Mouse (Mus musculus) layer of hippocampus, postnatal 14 days (tissue): ENCODE results near the gene Cacna2d2. TPM values are rescaled to one million over a fixed set of nuclear protein-coding genes. Genes with fewer than 3 reads are reported as not detected.

Source experiments
- DNase-seq, 2 experiments: peaks; one replicate each; pipeline ENCODE4 v3.0.0; 2021 to 2022; ENCODE audit warnings: low spot score in 2 of 2, mixed read lengths in 1 of 2
- total RNA-seq, 2 experiments: library from RNA; stranded (reverse); gene quantifications; 2 replicates each; pipeline ENCODE4 v1.2.3; 2021

Gene Cacna2d2
- total RNA-seq, 2 experiments from 2014 or later: 19.5 to 24.2 TPM

- DNase-seq: no peak
These were observed 176.4 kb downstream of the Cacna2d2 start for GRCm38 (mm10) chr9:107575579-107576356.

GRCm38 (mm10) chr9:107576357-107577107 is 177.1 kb downstream of the Cacna2d2 start, which contains the start of gene Hyal1:
Gene Hyal1 (plus strand): TSS chr9:107576927.
- peak in 1 of 2 experiments; percentile 51 for DNase-seq

- no peak for DNase-seq
These were observed 178.5 kb downstream of the Cacna2d2 start for GRCm38 (mm10) chr9:107577871-107578270.

GRCm38 (mm10) chr9:107578587-107578986 is 179.2 kb downstream of the Cacna2d2 start, which contains the start of gene Naa80:
Gene Naa80 (plus strand): TSS chr9:107578887.
- DNase-seq: no peak

Other genes starting within 250 kb of the Cacna2d2 start
- 10 to 100 TPM; 81.4 to 94.1 TPM for gene Dock3, start 167.7 kb upstream of the Cacna2d2 start, total RNA-seq
- gene Mapkapk3, start 109.7 kb upstream of the Cacna2d2 start, total RNA-seq: 1 to 10 TPM; 2.0 to 3.1 TPM
- 1 to 10 TPM; 3.3 to 3.4 TPM for gene Cish, start 103.6 kb upstream of the Cacna2d2 start, total RNA-seq
- 10 to 100 TPM; 16.1 to 18.5 TPM for gene Hemk1, start 61.3 kb upstream of the Cacna2d2 start, total RNA-seq
- 1 to 10 TPM; 2.6 to 2.9 TPM for gene 6430571L13Rik, start 59.0 kb upstream of the Cacna2d2 start, total RNA-seq
- gene Tmem115, start 134.3 kb downstream of the Cacna2d2 start, total RNA-seq: 10 to 100 TPM; 33.3 to 38.1 TPM
- 10 to 100 TPM; 16.7 to 17.8 TPM for gene Cyb561d2, start 142.6 kb downstream of the Cacna2d2 start, total RNA-seq
- gene Nprl2, start 142.6 kb downstream of the Cacna2d2 start, total RNA-seq: 10 to 100 TPM; 28.7 to 34.5 TPM
- gene Zmynd10, start 147.7 kb downstream of the Cacna2d2 start, total RNA-seq: 1 to 10 TPM; 2.0 to 3.7 TPM
- gene Rassf1, start 151.9 kb downstream of the Cacna2d2 start, total RNA-seq: 10 to 100 TPM; 14.5 to 16.0 TPM
- gene Tusc2, start 163.6 kb downstream of the Cacna2d2 start, total RNA-seq: 10 to 100 TPM; 63.0 to 64.1 TPM
- gene Hyal2, start 168.3 kb downstream of the Cacna2d2 start, total RNA-seq: 10 to 100 TPM; 14.6 to 16.8 TPM
- 1 to 10 TPM; 4.8 to 6.3 TPM for gene Hyal1, start 177.3 kb downstream of the Cacna2d2 start, total RNA-seq
- 10 to 100 TPM in 1 of 2 experiments, 1 to 10 TPM in 1; 9.5 to 10.0 TPM for gene Naa80, start 179.3 kb downstream of the Cacna2d2 start, total RNA-seq
- 1 to 10 TPM in 1 of 2 experiments, under 1 TPM in 1; 0.95 to 1.5 TPM for gene Hyal3, start 181.2 kb downstream of the Cacna2d2 start, total RNA-seq
- gene Ifrd2, start 188.0 kb downstream of the Cacna2d2 start, total RNA-seq: 10 to 100 TPM; 12.1 to 13.0 TPM
- gene Sema3b, start 209.6 kb downstream of the Cacna2d2 start, total RNA-seq: 1 to 10 TPM; 2.0 to 4.9 TPM
- gene Gnai2, start 235.8 kb downstream of the Cacna2d2 start, total RNA-seq: 100 to 1,000 TPM; 215 to 224 TPM